Mouse (Mus musculus) kidney, postnatal 0 days (tissue): ENCODE measurements around the gene C1s2. TPM values are rescaled to one million over a fixed set of nuclear protein-coding genes. Genes with fewer than 3 reads are reported as not detected.

Experiments
- ATAC-seq: fragments of 200-750 bp; cut with Nextera tagmentation; replicated peaks from 2 replicates; pipeline ENCODE4 v1.8.0; 2017; ENCODE audit warnings: low read depth, moderate number of reproducible peaks, moderate TSS enrichment, moderate library complexity; ENCODE audit not compliant: low FRiP score
- DNase-seq: peaks from one replicate; pipeline ENCODE4 v3.0.0-alpha.2; 2016; ENCODE audit warnings: low spot score
- H3K27ac ChIP-seq: fragments of 300-500 bp; sonication (generic); 2 replicates; pipeline ENCODE4 v1.5.1; 2014; ENCODE audit warnings: mild to moderate bottlenecking
- H3K27me3 ChIP-seq: fragments of 300-500 bp; sonication (generic); 2 replicates; pipeline ENCODE4 v1.6.1; 2014; ENCODE audit warnings: low read length, mixed read lengths; ENCODE audit not compliant: insufficient read depth
- H3K36me3 ChIP-seq: fragments of 300-500 bp; sonication (generic); 2 replicates; pipeline ENCODE4 v1.6.1; 2014; ENCODE audit warnings: low read length, mixed read lengths; ENCODE audit not compliant: insufficient read depth
- H3K4me1 ChIP-seq: fragments of 300-500 bp; sonication (generic); replicated peaks from 2 replicates; pipeline ENCODE4 v1.6.1; 2014; ENCODE audit warnings: antibody characterized with exemption, low read length, mixed read lengths; ENCODE audit not compliant: insufficient read depth
- H3K4me2 ChIP-seq: fragments of 300-500 bp; sonication (generic); 2 replicates; pipeline ENCODE4 v1.6.1; 2014; ENCODE audit warnings: mild to moderate bottlenecking, low read length, moderate library complexity, mixed read lengths
- H3K4me3 ChIP-seq: fragments of 300-500 bp; sonication (generic); replicated peaks from 2 replicates; pipeline ENCODE4 v1.5.1; 2014; ENCODE audit warnings: low read depth, low read length
- H3K9ac ChIP-seq: fragments of 300-500 bp; sonication (generic); 2 replicates; pipeline ENCODE4 v1.6.1; 2014; ENCODE audit warnings: low read depth, low read length
- H3K9me3 ChIP-seq: fragments of 300-500 bp; sonication (generic); replicated peaks from 2 replicates; pipeline ENCODE4 v1.6.1; 2016; ENCODE audit warnings: low read length, inconsistent platforms, mixed read lengths
- CTCF ChIP-seq: IDR thresholded peaks from 2 replicates; pipeline ENCODE4 v1.5.1; 2016; ENCODE audit warnings: antibody characterized with exemption, low read depth, mild to moderate bottlenecking, moderate library complexity
- WGBS: fragments of 180-500 bp; shearing (Covaris S2); extraction: QIAGEN DNeasy Blood & Tissue Kit; methylation state at CpG from one replicate; pipeline ENCODE4 v1.1.7; 2014; 5-methylcytosine and 5-hydroxymethylcytosine counted together
- polyA plus RNA-seq: library from polyadenylated mRNA; unstranded; fragments of >200 nt; fragmentation: Nextera tagmentation; extraction: Ambion mirVana; gene quantifications from 2 replicates; pipeline ENCODE4 v1.2.1, GENCODE M21; 2015

C1s2 gene
- polyA plus RNA-seq, 1 experiment from 2014 or later = 0.51 TPM

GRCm38 (mm10) chr6:124625612-124626011 lies 10.3 kb downstream of the C1s2 start:
- no peaks in the 10 kb centered on the region for H3K36me3 ChIP-seq
- H3K4me2 ChIP-seq = no peak overlapping the region
- H3K27ac ChIP-seq = no peak overlapping the region

GRCm38 (mm10) chr6:124602031-124602430 lies 33.9 kb downstream of the C1s2 start:
- WGBS = 95% methylated on average over 4 of the region's 4 CpGs
- Histone ChIP-seq H3K4me3 (no peak overlapping the region), H3K27me3 (no peaks in the 10 kb centered on the region), H3K4me2 (no peak overlapping the region), H3K4me1 (no peaks in the 10 kb centered on the region), H3K27ac (no peak overlapping the region), H3K36me3 (no peaks in the 10 kb centered on the region), H3K9ac (no peak overlapping the region), H3K9me3 (no peaks in the 10 kb centered on the region)
- DNase-seq (no peak), ATAC-seq (no peak)
- TF ChIP-seq CTCF = no peak

More at GRCm38 (mm10) chr6:124625612-124626011, 10.3 kb downstream of the C1s2 start:
- H3K4me3 ChIP-seq = no peak overlapping the region
- no peak for DNase-seq
- no peak for ATAC-seq
- H3K27me3 ChIP-seq = no peaks in the 10 kb centered on the region
- no peak for TF ChIP-seq CTCF
- 86% methylated on average over 13 of the region's 13 CpGs for WGBS
- H3K4me1 ChIP-seq = no peaks in the 10 kb centered on the region
- H3K9me3 ChIP-seq = no peaks in the 10 kb centered on the region
- H3K9ac ChIP-seq = no peak overlapping the region

- no peak for ATAC-seq
- Histone ChIP-seq H3K27ac (no peak overlapping the region), H3K27me3 (no peaks in the 10 kb centered on the region), H3K9ac (no peak overlapping the region), H3K4me2 (no peak overlapping the region), H3K4me1 (no peaks in the 10 kb centered on the region), H3K4me3 (no peak overlapping the region), H3K36me3 (no peaks in the 10 kb centered on the region), H3K9me3 (no peaks in the 10 kb centered on the region)
- DNase-seq = no peak
- WGBS = 71% methylated on average over 8 of the region's 8 CpGs
- no peak for TF ChIP-seq CTCF
Observed at GRCm38 (mm10) chr6:124593121-124593520, 42.8 kb downstream of the C1s2 start.

- TF ChIP-seq CTCF = no peak
- Histone ChIP-seq H3K9ac (no peak overlapping the region), H3K36me3 (no peaks in the 10 kb centered on the region), H3K4me2 (no peak overlapping the region), H3K27me3 (no peaks in the 10 kb centered on the region), H3K9me3 (no peaks in the 10 kb centered on the region), H3K27ac (no peak overlapping the region), H3K4me1 (no peaks in the 10 kb centered on the region), H3K4me3 (no peak overlapping the region)
- ATAC-seq (no peak), DNase-seq (no peak)
- 78% methylated on average over 4 of the region's 4 CpGs for WGBS
Observed at GRCm38 (mm10) chr6:124592186-124592700, 43.6 kb downstream of the C1s2 start.

- no peaks in the 10 kb centered on the region for H3K4me1 ChIP-seq
- H3K36me3 ChIP-seq = no peaks in the 10 kb centered on the region
- H3K27me3 ChIP-seq = no peaks in the 10 kb centered on the region
- no peaks in the 10 kb centered on the region for H3K9me3 ChIP-seq
- no peak overlapping the region for H3K4me2 ChIP-seq
- DNase-seq (no peak), ATAC-seq (no peak)
- no peak for TF ChIP-seq CTCF
- no peak overlapping the region for H3K9ac ChIP-seq
- no peak overlapping the region for H3K4me3 ChIP-seq
- H3K27ac ChIP-seq = no peak overlapping the region
Observed at GRCm38 (mm10) chr6:124588771-124589170, 47.1 kb downstream of the C1s2 start.

GRCm38 (mm10) chr6:124586266-124586665 lies 49.6 kb downstream of the C1s2 start:
- WGBS = 81% methylated on average over 4 of the region's 4 CpGs
- TF ChIP-seq CTCF = no peak
- Histone ChIP-seq H3K27ac (no peak overlapping the region), H3K36me3 (no peaks in the 10 kb centered on the region), H3K9ac (no peak overlapping the region), H3K4me1 (no peaks in the 10 kb centered on the region), H3K4me3 (no peak overlapping the region), H3K4me2 (no peak overlapping the region), H3K9me3 (no peaks in the 10 kb centered on the region), H3K27me3 (no peaks in the 10 kb centered on the region)
- ATAC-seq (no peak), DNase-seq (no peak)

- Histone ChIP-seq H3K27me3 (no peaks in the 10 kb centered on the region), H3K27ac (no peak overlapping the region), H3K9ac (no peak overlapping the region), H3K4me1 (no peaks in the 10 kb centered on the region), H3K4me2 (no peak overlapping the region), H3K36me3 (no peaks in the 10 kb centered on the region), H3K4me3 (no peak overlapping the region), H3K9me3 (no peaks in the 10 kb centered on the region)
- no peak for TF ChIP-seq CTCF
- WGBS = 89% methylated on average over 3 of the region's 3 CpGs
- DNase-seq (no peak), ATAC-seq (no peak)
Observed at GRCm38 (mm10) chr6:124585761-124586160, 50.1 kb downstream of the C1s2 start.
